Mouse (Mus musculus) embryo, embryonic 11 days (tissue): ENCODE measurements around the gene Cep128.

Experiments used
- DNase-seq: peaks from one replicate; pipeline ENCODE4 v3.0.0-alpha.2; 2015

Cep128 gene

GRCm38 (mm10) chr12:91171613-91172012, 212.6 kb downstream of the Cep128 start:
- no peak for DNase-seq

- DNase-seq, result no peak
Observed at GRCm38 (mm10) chr12:91161015-91161730, 223.0 kb downstream of the Cep128 start.

GRCm38 (mm10) chr12:91158481-91158880, 225.7 kb downstream of the Cep128 start:
- DNase-seq, result no peak

GRCm38 (mm10) chr12:91154052-91154451, 230.2 kb downstream of the Cep128 start:
- no peak for DNase-seq

GRCm38 (mm10) chr12:91149152-91149551, 235.1 kb downstream of the Cep128 start:
- DNase-seq, result no peak

GRCm38 (mm10) chr12:91134740-91135517, 249.3 kb downstream of the Cep128 start:
- no peak for DNase-seq

GRCm38 (mm10) chr12:91115054-91115453, 269.2 kb downstream of the Cep128 start:
- DNase-seq, result no peak

GRCm38 (mm10) chr12:91103316-91103715, 280.9 kb downstream of the Cep128 start:
- DNase-seq, result no peak

GRCm38 (mm10) chr12:91097869-91098268, 286.3 kb downstream of the Cep128 start:
- DNase-seq, result no peak

- DNase-seq, result no peak
Observed at GRCm38 (mm10) chr12:91096197-91096596, 288.0 kb downstream of the Cep128 start.

GRCm38 (mm10) chr12:91088271-91088670, 295.9 kb downstream of the Cep128 start:
- DNase-seq, result no peak

GRCm38 (mm10) chr12:91085967-91086366, 298.2 kb downstream of the Cep128 start:
- no peak for DNase-seq

GRCm38 (mm10) chr12:91075600-91075999, 308.6 kb downstream of the Cep128 start:
- DNase-seq, result no peak

GRCm38 (mm10) chr12:91070551-91071045, 313.6 kb downstream of the Cep128 start:
- DNase-seq, result no peak

- no peak for DNase-seq
Observed at GRCm38 (mm10) chr12:91067083-91067441, 317.1 kb downstream of the Cep128 start.

GRCm38 (mm10) chr12:91066286-91067082, 317.7 kb downstream of the Cep128 start:
- no peak for DNase-seq

- DNase-seq, result no peak
Observed at GRCm38 (mm10) chr12:91065423-91065822, 318.8 kb downstream of the Cep128 start.

- no peak for DNase-seq
Observed at GRCm38 (mm10) chr12:91064368-91064999, 319.7 kb downstream of the Cep128 start.

- DNase-seq, result no peak
Observed at GRCm38 (mm10) chr12:91063337-91064015, 320.7 kb downstream of the Cep128 start.

- no peak for DNase-seq
Observed at GRCm38 (mm10) chr12:91062681-91063080, 321.5 kb downstream of the Cep128 start.

GRCm38 (mm10) chr12:91059704-91060318, 324.4 kb downstream of the Cep128 start:
- DNase-seq, result no peak

- DNase-seq, result no peak
Observed at GRCm38 (mm10) chr12:91056885-91057284, 327.3 kb downstream of the Cep128 start.
